Mouse (Mus musculus): Measurements from ENCODE around the gene Slc6a9.

Gene Slc6a9

DNA sequence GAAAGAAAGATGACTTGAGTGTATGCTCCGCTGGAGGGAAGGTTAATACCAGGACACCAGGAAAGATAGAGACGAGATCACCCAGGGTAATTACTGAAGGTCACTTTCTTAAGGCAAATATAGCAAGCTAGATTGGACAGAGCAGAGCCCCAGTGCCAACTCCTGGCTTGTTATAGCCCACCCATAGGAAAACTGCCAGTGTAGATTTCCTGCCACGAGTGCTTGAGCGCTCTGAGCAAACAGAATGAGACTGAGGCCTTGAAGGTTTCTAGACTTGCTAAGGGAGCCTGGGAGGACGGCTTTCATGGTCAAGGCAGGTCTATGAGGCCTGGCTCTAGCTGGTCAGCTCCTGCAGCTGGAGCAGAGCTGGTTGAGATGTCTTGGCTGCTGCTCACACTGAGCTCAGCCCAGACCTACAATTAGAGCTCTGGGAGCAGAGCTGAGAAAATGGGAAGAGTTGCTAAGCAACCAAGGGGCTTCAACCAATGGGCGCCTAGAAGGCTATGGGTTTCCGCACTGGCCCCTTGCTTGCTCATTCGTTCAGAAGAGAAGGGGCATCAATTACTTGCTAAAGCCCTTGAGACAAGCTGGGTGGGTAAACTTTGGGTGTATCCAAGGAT is 74.6 kb downstream of the Slc6a9 start:
- ChIA-PET CTCF (no interaction called here), POLR2A (interaction anchor here in 2 of 4 experiments (1.1 to 2.1 kb wide), 3 partner anchors 11 to 22 kb away, joined by 3 to 5 read pairs (median 3); partner anchors contain the start of gene Atp6v0b (in 1 of the 2))

DNA sequence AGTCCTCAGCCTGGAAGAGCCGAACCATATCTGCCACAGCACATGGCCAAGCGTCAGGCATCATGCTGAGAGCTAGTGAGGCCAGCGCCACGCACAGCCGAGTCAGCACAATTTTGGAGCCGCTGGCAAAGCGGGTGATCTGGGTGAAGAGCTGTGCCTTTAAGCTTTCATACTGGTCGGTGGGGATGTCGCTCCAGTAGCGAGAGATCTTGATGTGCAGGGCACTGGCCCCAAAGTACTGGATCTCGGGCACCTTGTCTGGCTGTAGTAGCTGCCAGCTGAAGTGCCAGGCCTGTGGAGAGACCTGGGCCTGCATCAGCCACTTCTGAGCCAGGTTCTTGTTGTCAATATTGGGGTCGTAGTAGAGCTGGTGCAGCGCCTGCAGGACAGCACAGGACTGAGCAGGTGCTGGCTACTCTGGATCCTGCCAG is 77.8 kb downstream of the Slc6a9 start:
- CTCF ChIA-PET, result interaction anchor here in 3 of 4 experiments (0.6 to 8.9 kb wide), 4 partner anchors 15 to 395 kb away, joined by 3 to 47 read pairs (median 4); partner anchors contain the start of gene Artn (in 1 of the 3)
- POLR2A ChIA-PET, result interaction anchor here in 3 of 4 experiments (0.6 to 1.9 kb wide), 13 partner anchors 10 to 710 kb away, joined by 3 to 6 read pairs (median 4); partner anchors contain the start of genes Dph2 (in 2 of the 3), Artn (in 1 of the 3) and Kdm4a (in 1 of the 3)

DNA sequence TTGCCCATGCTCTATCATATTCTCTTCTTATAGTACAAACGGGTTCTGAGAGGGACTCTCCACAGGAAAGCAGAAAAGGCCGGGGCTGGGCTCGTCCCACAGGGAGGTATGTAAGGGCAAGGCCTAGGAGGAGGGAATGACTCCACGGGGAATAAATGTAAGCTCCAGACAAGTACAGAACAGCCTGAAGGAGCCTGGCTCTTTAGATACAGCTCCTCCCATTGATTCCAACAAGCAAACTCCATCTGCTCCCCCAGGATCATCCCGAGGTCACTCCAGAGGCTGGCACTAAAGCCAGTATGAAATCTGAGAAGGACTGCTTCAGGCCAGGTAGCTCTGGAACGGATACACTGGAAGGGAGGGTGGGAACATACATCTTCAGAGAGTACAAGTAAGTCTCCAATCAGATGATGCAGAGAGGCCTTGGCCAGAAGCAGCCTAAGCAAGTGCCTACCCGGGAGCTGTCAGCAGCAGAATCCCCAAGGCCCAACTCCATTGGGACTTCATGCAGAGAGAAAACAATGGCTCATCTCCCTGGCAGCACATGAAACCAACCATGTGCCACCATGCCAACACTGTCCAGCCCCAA is 78.5 kb downstream of the Slc6a9 start:
- POLR2A ChIA-PET, result interaction anchor here (0.6 to 1.9 kb wide), 14 partner anchors 9 to 711 kb away, joined by 3 to 6 read pairs (median 4); partner anchors contain the start of genes Dph2 (in 2 of the 4), Artn (in 1 of the 4), Atp6v0b (in 1 of the 4) and Kdm4a (in 1 of the 4)
- CTCF ChIA-PET, result interaction anchor here in 3 of 4 experiments (0.6 to 8.9 kb wide), 5 partner anchors 15 to 395 kb away, joined by 3 to 47 read pairs (median 3); partner anchors contain the start of gene Artn (in 1 of the 3)

DNA sequence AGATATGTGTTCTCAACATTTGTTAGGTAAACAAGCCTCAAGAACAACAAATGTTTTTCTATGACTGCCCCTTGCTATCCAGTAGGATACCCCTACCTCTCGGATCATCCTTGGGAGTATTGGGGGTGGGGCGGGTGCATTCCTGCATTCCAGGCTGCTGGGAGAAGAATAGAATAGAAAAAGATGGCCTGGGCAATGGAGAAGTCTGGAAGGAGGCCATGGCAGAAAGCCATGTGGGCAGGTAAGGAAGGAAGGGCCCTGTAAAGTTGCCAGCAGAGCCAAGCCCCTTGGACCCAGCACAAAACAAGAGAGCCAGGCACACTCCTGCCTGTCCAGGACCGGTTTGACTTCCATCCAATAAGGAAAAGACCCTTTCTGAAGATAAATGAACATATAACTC is 79.1 kb downstream of the Slc6a9 start:
- ChIA-PET POLR2A (interaction anchor here in 3 of 4 experiments (0.6 to 2.7 kb wide), 8 partner anchors 8 to 676 kb away, joined by 3 to 7 read pairs (median 5); partner anchors contain the start of genes Artn (in 1 of the 3), Atp6v0b (in 1 of the 3) and Kdm4a (in 1 of the 3)), CTCF (interaction anchor here in 1 of 4 experiments (1.2 to 8.9 kb wide), 3 partner anchors 14 to 170 kb away, joined by 3 to 47 read pairs (median 3); partner anchors contain the start of gene Artn)

DNA sequence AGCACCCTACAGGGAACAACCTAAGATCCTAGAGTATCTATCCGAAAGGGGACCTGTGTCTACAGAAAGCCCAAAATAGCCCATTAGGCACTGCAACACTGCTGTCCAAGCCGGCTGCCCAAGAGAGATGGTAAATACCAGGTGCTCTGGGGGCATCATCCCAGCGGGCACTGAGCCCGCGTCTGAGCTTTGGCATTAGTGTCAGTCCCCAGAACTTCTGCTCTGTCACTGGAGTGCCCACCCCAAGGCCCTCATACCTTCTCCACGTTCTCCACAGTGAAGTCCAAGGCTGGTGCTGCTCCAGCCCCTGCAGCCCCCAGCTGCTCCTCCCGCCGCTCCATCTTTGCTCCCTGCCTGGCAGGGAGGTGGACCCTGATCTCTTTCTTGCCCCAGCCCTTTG is 79.7 kb downstream of the Slc6a9 start:
- POLR2A ChIA-PET, result interaction anchor here in 2 of 4 experiments (1.0 to 4.6 kb wide), 11 partner anchors 9 to 266 kb away, joined by 3 to 60 read pairs (median 7); partner anchors contain the start of genes Dph2 (in 2 of the 2), Artn (in 1 of the 2), Atp6v0b (in 1 of the 2) and Kdm4a (in 1 of the 2)
- CTCF ChIA-PET, result interaction anchor here in 3 of 4 experiments (1.3 to 8.9 kb wide), 4 partner anchors 13 to 170 kb away, joined by 3 to 47 read pairs (median 4); partner anchors contain the start of gene Artn (in 1 of the 3)

DNA sequence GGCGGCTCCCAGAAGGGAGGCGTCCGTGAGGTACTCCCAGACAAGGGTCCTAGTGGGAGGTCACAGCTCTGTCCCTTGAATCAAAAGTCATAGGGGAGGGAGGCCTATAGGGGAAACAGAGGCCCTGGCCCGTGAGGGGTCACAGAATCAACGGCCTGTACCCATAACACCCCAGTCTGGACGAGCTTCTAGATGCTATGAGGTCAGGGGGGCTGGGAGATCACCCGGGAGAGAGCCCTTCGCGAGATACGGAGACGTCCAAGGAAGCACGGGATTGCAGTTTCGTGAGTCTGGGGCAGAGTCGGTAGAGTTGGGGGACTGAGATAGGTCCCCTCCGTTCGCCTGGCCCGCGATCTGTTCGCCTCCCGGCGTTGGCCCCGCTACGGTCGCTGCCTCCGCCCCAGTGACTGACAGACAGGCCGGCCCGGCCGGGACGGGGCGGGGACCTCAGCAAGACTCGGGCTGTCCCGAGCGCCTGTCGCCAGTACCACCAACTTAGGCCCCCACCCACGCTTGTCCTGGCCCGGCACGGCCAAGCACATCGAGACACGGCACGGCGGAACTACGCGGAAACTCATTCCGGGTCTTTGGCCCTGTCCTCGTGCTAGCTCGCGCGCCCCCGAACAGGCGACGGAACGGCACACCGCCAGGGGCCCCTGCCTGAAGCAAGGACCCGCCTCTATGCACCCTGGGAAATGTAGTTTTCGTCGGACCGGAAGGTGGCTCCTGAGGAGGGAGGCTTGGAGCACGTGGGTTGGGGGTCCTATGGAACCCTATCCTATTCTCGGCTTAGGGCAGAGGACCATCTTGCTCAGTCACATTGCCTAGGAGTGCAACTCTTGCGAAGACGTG is 80.5 kb downstream of the Slc6a9 start, which contains the start of gene Ipo13:
TSS of gene Ipo13 (minus strand) at position 409 of the 852 bp plus-strand sequence.
- CTCF ChIA-PET, result interaction anchor here (1.3 to 8.9 kb wide), 7 partner anchors 13 to 169 kb away, joined by 3 to 47 read pairs (median 5); partner anchors contain the start of gene Artn (in 2 of the 4)
- POLR2A ChIA-PET, result interaction anchor here (0.6 to 4.6 kb wide), 19 partner anchors 8 to 265 kb away, joined by 3 to 60 read pairs (median 5); partner anchors contain the start of genes Atp6v0b (in 2 of the 4), Dph2 (in 2 of the 4), Artn (in 1 of the 4) and Kdm4a (in 1 of the 4)

DNA sequence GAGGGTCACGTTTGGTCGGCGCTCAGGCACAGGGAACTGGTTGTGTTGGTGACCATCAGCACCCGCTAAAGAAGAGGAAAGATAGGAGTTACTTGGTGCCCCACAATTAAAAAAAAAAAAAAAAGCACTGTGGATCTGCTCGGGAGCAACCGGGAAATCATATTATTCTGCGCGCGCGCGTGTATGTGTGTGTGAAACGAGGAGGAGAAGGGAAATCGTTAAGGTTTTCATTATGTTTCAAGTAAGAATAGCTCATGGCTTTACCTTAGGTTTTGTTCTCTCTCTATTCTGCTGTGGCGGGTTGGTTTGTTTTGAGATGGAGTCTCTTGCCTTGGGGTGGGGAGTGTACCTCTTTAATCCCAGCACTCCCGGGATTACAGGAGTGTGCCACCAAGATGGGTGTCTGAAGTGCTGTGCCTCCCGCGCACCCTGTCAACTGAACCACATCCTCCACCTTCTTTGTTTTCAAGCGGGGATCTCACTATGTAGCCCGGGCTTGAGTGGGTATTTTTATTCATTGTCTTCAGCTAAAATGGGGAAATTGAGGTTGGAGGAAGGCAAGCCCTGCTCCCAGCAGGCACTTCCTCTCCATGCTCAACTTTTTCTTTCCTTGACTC is 81.3 kb downstream of the Slc6a9 start:
- CTCF ChIA-PET, result interaction anchor here (1.3 to 8.9 kb wide), 7 partner anchors 12 to 168 kb away, joined by 3 to 47 read pairs (median 5); partner anchors contain the start of gene Artn (in 2 of the 4)
- POLR2A ChIA-PET, result interaction anchor here (0.6 to 4.6 kb wide), 21 partner anchors 8 to 513 kb away, joined by 3 to 60 read pairs (median 4); partner anchors contain the start of genes Dph2 (in 2 of the 4), Artn (in 1 of the 4) and Kdm4a (in 1 of the 4)

DNA sequence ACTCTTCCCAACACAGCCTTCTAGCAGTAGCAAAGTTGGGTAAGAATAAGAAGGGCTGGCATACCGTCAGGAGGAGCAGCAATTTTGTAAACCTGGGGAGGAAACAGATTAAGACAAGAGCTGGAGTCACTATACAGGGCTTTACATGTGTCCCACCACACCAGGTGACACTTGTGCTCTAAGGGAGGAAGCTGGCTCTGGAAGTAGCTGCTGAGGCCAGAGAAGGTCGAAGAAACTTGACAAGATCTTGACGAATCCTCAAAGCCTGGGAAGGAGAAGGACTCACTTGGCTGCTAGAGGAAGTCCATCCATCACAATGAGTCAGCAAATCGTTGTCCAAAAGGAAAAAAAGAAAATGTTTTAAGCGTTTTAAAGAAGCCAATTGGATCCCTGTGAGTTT is 82.1 kb downstream of the Slc6a9 start:
- CTCF ChIA-PET, result interaction anchor here (0.5 to 8.9 kb wide), 5 partner anchors 11 to 584 kb away, joined by 4 to 47 read pairs (median 5); partner anchors contain the start of gene Artn (in 2 of the 4)
- POLR2A ChIA-PET, result interaction anchor here in 3 of 4 experiments (0.6 to 4.6 kb wide), 18 partner anchors 8 to 512 kb away, joined by 3 to 60 read pairs (median 4); partner anchors contain the start of genes Dph2 (in 2 of the 3), Artn (in 1 of the 3), Atp6v0b (in 1 of the 3) and Kdm4a (in 1 of the 3)

DNA sequence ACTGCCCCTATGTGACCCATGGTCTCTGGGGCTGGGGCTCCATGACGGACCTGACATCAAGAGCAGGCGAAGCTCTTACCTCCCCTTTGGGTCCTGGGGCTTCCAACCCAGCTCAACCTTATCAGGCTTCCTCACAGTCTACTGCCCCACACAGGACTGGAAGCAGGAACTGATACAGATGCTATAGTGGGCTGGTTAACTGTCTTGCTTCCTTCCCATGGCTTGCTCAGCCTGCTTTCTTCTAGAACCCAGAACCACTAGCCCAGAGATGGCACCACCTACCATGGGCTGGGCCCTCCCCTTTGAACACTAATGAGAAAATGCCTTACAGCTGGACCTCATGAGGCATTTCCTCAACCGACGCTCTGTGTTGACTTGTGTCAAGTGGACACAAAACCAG is 83.1 kb downstream of the Slc6a9 start:
- CTCF ChIA-PET, result interaction anchor here in 2 of 4 experiments (0.6 to 8.9 kb wide), 4 partner anchors 10 to 245 kb away, joined by 3 to 47 read pairs (median 14); partner anchors contain the start of gene Artn (in 2 of the 2)
- POLR2A ChIA-PET, result interaction anchor here in 3 of 4 experiments (0.9 to 4.6 kb wide), 9 partner anchors 9 to 47 kb away, joined by 3 to 60 read pairs (median 5); partner anchors contain the start of genes Artn (in 1 of the 3) and Dph2 (in 1 of the 3)

DNA sequence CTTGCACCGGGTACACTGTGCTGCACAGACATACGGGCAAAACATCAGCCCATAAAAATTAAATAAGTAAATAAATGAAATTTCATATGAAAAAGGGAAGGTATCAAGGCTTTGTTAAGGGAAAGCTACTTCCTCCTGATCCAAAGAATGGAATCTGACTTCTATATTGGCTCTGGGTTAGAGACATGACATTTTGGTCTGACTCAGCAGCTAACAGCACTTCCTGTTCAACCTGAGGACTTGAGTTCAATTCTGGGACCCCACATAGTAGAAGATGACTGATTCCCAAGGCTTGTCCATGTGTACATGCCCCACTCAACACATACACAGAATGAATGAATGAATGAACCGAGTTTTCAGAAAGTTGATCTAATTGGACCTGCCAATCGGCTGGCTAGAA is 83.5 kb downstream of the Slc6a9 start:
- ChIA-PET POLR2A (interaction anchor here in 3 of 4 experiments (0.9 to 4.6 kb wide), 7 partner anchors 9 to 47 kb away, joined by 3 to 60 read pairs (median 5); partner anchors contain the start of genes Artn (in 1 of the 3) and Dph2 (in 1 of the 3)), CTCF (interaction anchor here in 2 of 4 experiments (0.6 to 8.9 kb wide), 4 partner anchors 10 to 245 kb away, joined by 3 to 47 read pairs (median 14); partner anchors contain the start of gene Artn (in 2 of the 2))

DNA sequence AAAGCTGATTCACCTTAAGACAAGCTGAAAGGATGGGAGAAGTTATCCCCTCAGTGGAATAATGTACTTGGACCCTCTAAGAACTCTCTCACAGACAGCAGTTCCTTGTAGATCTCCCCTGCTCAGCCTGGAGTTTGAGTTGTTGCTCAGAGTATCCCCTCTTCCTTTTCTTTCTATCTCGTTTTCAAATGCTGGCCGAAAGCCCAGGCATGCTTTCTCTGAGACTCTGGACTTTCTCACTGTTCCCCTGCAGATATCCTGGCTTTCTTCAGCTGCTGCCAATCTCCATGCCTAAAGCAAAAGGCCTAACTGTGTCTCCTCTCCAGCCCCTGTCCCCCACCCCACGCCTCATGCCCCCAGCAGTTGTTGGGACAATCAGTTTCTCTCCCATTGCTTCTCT is 84.0 kb downstream of the Slc6a9 start:
- ChIA-PET CTCF (interaction anchor here in 2 of 4 experiments (4.0 to 8.9 kb wide), 2 partner anchors 9 to 10 kb away, joined by 25 to 47 read pairs; partner anchors contain the start of gene Artn (in 2 of the 2)), POLR2A (interaction anchor here in 2 of 4 experiments (1.8 to 4.6 kb wide), 4 partner anchors 8 to 46 kb away, joined by 4 to 60 read pairs (median 6); partner anchors contain the start of gene Artn (in 1 of the 2))

DNA sequence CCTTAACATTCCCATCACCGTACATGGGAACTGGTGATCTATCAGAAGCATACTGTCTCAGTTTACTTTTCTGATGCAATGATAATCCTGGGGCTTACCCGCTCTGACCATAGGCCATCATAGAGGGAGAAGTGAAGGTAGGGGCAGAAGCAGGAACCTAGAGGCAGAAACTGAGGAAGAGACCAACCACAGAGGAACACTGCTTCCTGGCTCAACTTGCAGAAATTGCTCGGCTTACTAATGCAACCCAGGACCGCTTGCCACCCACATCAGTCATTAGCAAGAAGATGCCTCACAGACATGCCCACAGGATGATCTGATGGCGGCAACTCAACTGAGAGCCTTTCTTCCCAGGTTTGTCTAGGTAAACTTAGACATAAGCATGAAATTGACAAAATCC is 84.5 kb downstream of the Slc6a9 start:
- ChIA-PET CTCF (interaction anchor here in 2 of 4 experiments (4.0 to 8.9 kb wide), 2 partner anchors 9 kb away, joined by 25 to 47 read pairs; partner anchors contain the start of gene Artn (in 2 of the 2)), POLR2A (interaction anchor here in 2 of 4 experiments (1.1 to 4.6 kb wide), 4 partner anchors 8 to 46 kb away, joined by 4 to 60 read pairs (median 4); partner anchors contain the start of gene Artn (in 1 of the 2))

DNA sequence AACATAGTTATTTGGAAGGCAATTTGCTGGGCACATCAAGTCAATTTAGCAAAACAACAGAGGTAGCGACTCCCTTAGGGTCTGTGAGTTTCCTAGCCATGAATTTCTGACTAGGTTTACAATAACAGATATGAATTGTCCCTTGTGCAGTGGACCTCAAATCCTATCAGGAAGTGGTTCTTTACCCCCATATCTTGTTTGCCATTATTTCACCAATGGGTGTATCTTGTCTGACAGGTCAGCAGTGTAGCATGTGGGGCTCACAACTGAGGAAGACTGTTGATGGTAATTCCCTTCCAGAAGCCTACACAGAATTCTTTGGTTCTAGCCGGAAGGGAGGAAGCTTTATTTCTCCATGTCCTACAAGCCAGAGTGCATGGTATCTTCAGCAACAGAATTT is 87.1 kb downstream of the Slc6a9 start:
- ChIA-PET POLR2A (interaction anchor here in 2 of 4 experiments (1.0 to 1.4 kb wide), 2 partner anchors 8 to 9 kb away, joined by 4 to 5 read pairs; no protein-coding TSS in a partner anchor), CTCF (no interaction called here)

DNA sequence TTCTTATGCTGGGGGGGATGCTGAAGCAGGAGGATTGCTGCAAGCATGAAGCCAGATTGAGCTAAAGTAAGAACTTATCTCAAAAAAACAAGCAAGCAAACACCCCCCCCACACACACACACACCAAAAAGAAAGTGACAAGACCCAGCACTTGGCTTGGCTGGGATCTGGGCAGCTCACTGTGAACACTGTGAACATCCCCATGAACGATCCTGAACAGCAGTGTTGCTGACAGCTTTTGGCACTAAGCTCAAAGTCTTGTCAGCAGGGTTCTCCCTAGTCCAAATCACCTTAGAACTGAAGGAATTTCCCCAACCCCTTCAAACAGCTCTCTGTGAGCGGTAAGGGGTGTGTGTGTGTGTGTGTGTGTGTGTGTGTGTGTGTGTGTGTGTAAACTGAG is 89.1 kb downstream of the Slc6a9 start:
- ChIA-PET POLR2A (interaction anchor here (0.5 to 6.8 kb wide), 13 partner anchors 7 to 374 kb away, joined by 3 to 60 read pairs (median 3); partner anchors contain the start of genes Ipo13 (in 3 of the 4) and Dph2 (in 1 of the 4)), CTCF (interaction anchor here in 3 of 4 experiments (0.6 to 1.2 kb wide), 6 partner anchors 53 to 1664 kb away, joined by 3 to 7 read pairs (median 4); no protein-coding TSS in a partner anchor)

All from embryonic stem cell, embryonic (primary cell).